Mouse (Mus musculus): ENCODE data around the gene Pfdn2.

DNA sequence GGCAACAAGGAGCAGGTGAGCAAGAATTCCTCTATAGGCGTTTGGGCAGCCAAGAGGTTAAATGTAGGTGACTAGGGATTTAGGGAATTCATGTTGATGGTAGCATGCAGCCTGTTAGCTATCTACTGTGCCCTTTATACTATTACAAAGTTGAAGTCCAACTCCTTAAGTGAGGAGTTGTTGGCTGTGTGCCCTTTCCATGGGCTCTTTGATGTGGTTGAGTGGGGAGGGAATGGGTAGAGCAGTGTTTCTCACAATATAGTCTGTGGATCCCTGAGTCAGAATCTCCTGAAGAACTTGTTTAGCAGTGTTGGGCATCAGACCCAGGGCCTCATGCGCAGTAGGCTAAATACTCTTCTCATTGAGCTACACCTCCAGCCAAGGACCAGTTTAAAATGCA, 11.3 kb downstream of the Pfdn2 start:
- no peak for TF ChIP-seq CTCF (IDR thresholded peaks at IDR 0.05; ENCODE audit: control insufficient read depth, insufficient read depth, insufficient replicate concordance, low read depth, low read length)
- no peak for TF ChIP-seq POLR2A (IDR thresholded peaks at IDR 0.05; ENCODE audit: control insufficient read depth, low read depth, low read length)

Measured in testis, adult 2 months (tissue).